In genomic region chr10:71382109-71382508, GRCm38 (mm10) we compare ENCODE assay signal across 28 mouse cellular contexts. TPM values are rescaled to one million over a fixed set of nuclear protein-coding genes. Genes with fewer than 3 reads are reported as not detected.
DNase-seq lines count a peak whose midpoint lies in the region; ATAC-seq and TF ChIP-seq lines count a peak whose summit lies in the region.
"Had no signal": no experiment of that assay in that cellular context is flagged by ENCODE, and none has a peak within 500 bp of the region (broad histone marks: within the 10 kb centered on the region; RNA-seq: fewer than 3 reads in every experiment).

No protein-coding gene starts in this region.

- DNase-seq in kidney, adult 18-20 months = peak; percentile 33
- no peak for DNase-seq in kidney, postnatal 14 days
- peak; percentile 45 for DNase-seq in R1 (ENCODE audit: low read depth, low spot score)
- no peak for DNase-seq in layer of hippocampus, postnatal 10 days (ENCODE audit: low spot score in 2 of 2)
- DNase-seq in left cerebral cortex, adult 18-20 months (ENCODE audit: low spot score in 2 of 2) = no peak
- DNase-seq: adrenal gland, postnatal 25 days; B cell, adult 2 months; cerebellum, adult 11-12 months; cerebellum, adult 9-11 months; embryo, embryonic 11 days; heart, postnatal 10 days; liver; right cerebral cortex, adult 18-20 months; thymus, postnatal 4 days had no signal

- H3K4me2 ChIP-seq in kidney, embryonic 16.5 days (replicated peaks; ENCODE audit: low read depth, low read length) = peak overlapping the region; percentile 37
- H3K4me2 ChIP-seq in forebrain, embryonic 16.5 days (ENCODE audit: low read length) = no peak overlapping the region
- H3K4me2 ChIP-seq: embryonic facial prominence, embryonic 12.5 days; forebrain, embryonic 15.5 days; heart, embryonic 13.5 days; liver, embryonic 15.5 days; lung, embryonic 15.5 days had no signal

- H3K4me1 ChIP-seq in E14TG2a.4 (replicated peaks; ENCODE audit: low read depth, low read length) = peaks cover 37% of the 10 kb centered on the region
- peaks cover 32% of the 10 kb centered on the region for H3K4me1 ChIP-seq in kidney, embryonic 16.5 days (ENCODE audit: insufficient read depth, low read length)
- H3K4me1 ChIP-seq in forebrain, embryonic 16.5 days (replicated peaks; ENCODE audit: control insufficient read depth, insufficient read depth, low read length) = no peaks in the 10 kb centered on the region
- H3K4me1 ChIP-seq: embryonic facial prominence, embryonic 12.5 days; forebrain, embryonic 15.5 days; heart, embryonic 13.5 days; liver, embryonic 15.5 days; lung, embryonic 15.5 days had no signal

- H3K27me3 ChIP-seq in E14TG2a.4 (ENCODE audit: insufficient read depth, low read length) = no peaks in the 10 kb centered on the region
- no peaks in the 10 kb centered on the region for H3K27me3 ChIP-seq in kidney, embryonic 16.5 days (ENCODE audit: insufficient read depth, low read length)
- H3K27me3 ChIP-seq in forebrain, embryonic 16.5 days (replicated peaks; ENCODE audit: control insufficient read depth, insufficient read depth, low read length) = no peaks in the 10 kb centered on the region
- H3K27me3 ChIP-seq: embryonic facial prominence, embryonic 12.5 days; forebrain, embryonic 15.5 days; heart, embryonic 13.5 days; liver, embryonic 15.5 days; lung, embryonic 15.5 days had no signal

- H3K27ac ChIP-seq in kidney, embryonic 16.5 days (ENCODE audit: low read length) = peak overlapping the region; percentile 76
- H3K27ac ChIP-seq in forebrain, embryonic 16.5 days (ENCODE audit: low read length) = no peak overlapping the region
- H3K27ac ChIP-seq: embryonic facial prominence, embryonic 12.5 days; forebrain, embryonic 10.5 days; forebrain, embryonic 15.5 days; heart, embryonic 13.5 days; liver, embryonic 15.5 days; lung, embryonic 15.5 days; midbrain, embryonic 10.5 days; stomach, postnatal 0 days had no signal

- H3K9ac ChIP-seq in kidney, embryonic 16.5 days (replicated peaks; ENCODE audit: low read length) = 0 out of 2 replicates have a peak overlapping the region, but pooled peaks have one; percentile 37
- H3K9ac ChIP-seq in forebrain, embryonic 16.5 days (replicated peaks; ENCODE audit: low read depth, low read length) = no peak overlapping the region
- H3K9ac ChIP-seq: embryonic facial prominence, embryonic 12.5 days; forebrain, embryonic 15.5 days; heart, embryonic 13.5 days; liver, embryonic 15.5 days; lung, embryonic 15.5 days had no signal

- H3K9me3 ChIP-seq in E14TG2a.4 (ENCODE audit: low read length) = no peaks in the 10 kb centered on the region
- H3K9me3 ChIP-seq in kidney, embryonic 16.5 days (ENCODE audit: low read length) = no peaks in the 10 kb centered on the region
- H3K9me3 ChIP-seq in forebrain, embryonic 16.5 days (ENCODE audit: control insufficient read depth, low read length) = no peaks in the 10 kb centered on the region
- H3K9me3 ChIP-seq: embryonic facial prominence, embryonic 12.5 days; forebrain, embryonic 10.5 days; forebrain, embryonic 15.5 days; G1E; heart, embryonic 13.5 days; liver, embryonic 15.5 days; lung, embryonic 15.5 days; midbrain, embryonic 10.5 days had no signal

- peaks cover 75% of the 10 kb centered on the region for H3K36me3 ChIP-seq in E14TG2a.4 (ENCODE audit: insufficient read depth, low read length)
- H3K36me3 ChIP-seq in kidney, embryonic 16.5 days (ENCODE audit: insufficient read depth, low read length) = peaks cover 17% of the 10 kb centered on the region; the same call in 1 of the 2 replicates
- H3K36me3 ChIP-seq in forebrain, embryonic 16.5 days (ENCODE audit: control insufficient read depth, insufficient read depth) = peaks cover 21% of the 10 kb centered on the region

- H3K4me3 ChIP-seq in E14TG2a.4 (replicated peaks; ENCODE audit: low read length) = peak overlapping the region; percentile 45
- 0 out of 2 replicates have a peak overlapping the region, but pooled peaks have one; percentile 11 for H3K4me3 ChIP-seq in kidney, embryonic 16.5 days (ENCODE audit: low read length)
- H3K4me3 ChIP-seq in forebrain, embryonic 16.5 days (replicated peaks; ENCODE audit: low read length) = no peak overlapping the region
- H3K4me3 ChIP-seq: embryonic facial prominence, embryonic 12.5 days; forebrain, embryonic 10.5 days; forebrain, embryonic 15.5 days; heart, embryonic 13.5 days; liver, embryonic 15.5 days; lung, embryonic 15.5 days; midbrain, embryonic 10.5 days had no signal

- ATAC-seq in kidney, embryonic 16.5 days (ENCODE audit: low FRiP score, low TSS enrichment) = peak; percentile 49; the same call in 1 of the 2 replicates
- ATAC-seq in forebrain, embryonic 16.5 days = no peak
- ATAC-seq: forebrain, embryonic 15.5 days; hindbrain, embryonic 16.5 days; midbrain, embryonic 16.5 days had no signal

- TF ChIP-seq CTCF in E14TG2a.4 (conservative IDR thresholded peaks at IDR 0.05; ENCODE audit: low read length) = no peak

- 35% methylated on average over 7 of the region's 7 CpGs for WGBS in kidney, embryonic 16.5 days
- WGBS in forebrain, embryonic 16.5 days = 79% methylated on average over 7 of the region's 7 CpGs

RNA-seq across cellular contexts. Expression of gene Ipmk, which starts 34.5 kb away (rescaled TPM):
- 15.6 and 16.1 TPM in 2 replicates for polyA plus RNA-seq in kidney, embryonic 16.5 days (2015; fragmentation: Nextera tagmentation; extraction: Ambion mirVana)
- total RNA-seq in layer of hippocampus, postnatal 10 days (2021) = 10 to 100 TPM; 32.5 to 33.6 TPM
- polyA plus RNA-seq in forebrain, embryonic 16.5 days (2015; fragmentation: Nextera tagmentation; extraction: Ambion mirVana) = 18.8 and 20.1 TPM in 2 replicates
- 10 to 100 TPM; 31.3 to 36.6 TPM for total RNA-seq in left cerebral cortex, adult 18-20 months (2021)

RNA-seq across cellular contexts. Expression of gene Cisd1, which starts 37.4 kb away (rescaled TPM):
- 137 and 139 TPM in 2 replicates for polyA plus RNA-seq in kidney, embryonic 16.5 days (2015; fragmentation: Nextera tagmentation; extraction: Ambion mirVana)
- total RNA-seq in layer of hippocampus, postnatal 10 days (2021) = 100 to 1,000 TPM; 122 to 130 TPM
- 242 and 252 TPM in 2 replicates for polyA plus RNA-seq in forebrain, embryonic 16.5 days (2015; fragmentation: Nextera tagmentation; extraction: Ambion mirVana)
- 100 to 1,000 TPM; 134 to 135 TPM for total RNA-seq in left cerebral cortex, adult 18-20 months (2021)

Comparison
In these comparisons a context has a peak if more than half of its experiments do, and no peak if none do; other contexts are left out.
1. DNase-seq: peak in kidney, adult 18-20 months (single experiment) and R1 (single experiment); none in kidney, postnatal 14 days (single experiment), layer of hippocampus, postnatal 10 days (0 of 2) and left cerebral cortex, adult 18-20 months (0 of 2).